ENCODE assay signal across 14 mouse cellular contexts in genomic region chr17:4706421-4706820, GRCm38 (mm10).
"Had no signal": no experiment of that assay in that cellular context is flagged by ENCODE, and none has a peak within 500 bp of the region (broad histone marks: within the 10 kb centered on the region; RNA-seq: fewer than 3 reads in every experiment).

No protein-coding gene starts in this region.

- DNase-seq: gastrocnemius, postnatal 14 days; gastrocnemius, postnatal 36 days; heart, adult 11 months; heart, adult 2 months; heart, postnatal 14 days; heart, postnatal 36 days; kidney, adult 11 months; kidney, adult 2 months; kidney, postnatal 10 days; kidney, postnatal 25 days; kidney, postnatal 4 days; liver; liver, embryonic 13.5 days; liver, postnatal 0 days had no signal
